Mouse (Mus musculus) stomach, embryonic 14.5 days (tissue): Measurements from ENCODE around the gene Nbea. TPM values are rescaled to one million over a fixed set of nuclear protein-coding genes. Genes with fewer than 3 reads are reported as not detected.

ENCODE experiments used
- ATAC-seq: fragments of 200-750 bp; cut with Nextera tagmentation; 2 replicates; pipeline ENCODE4 v1.8.0; 2017; ENCODE audit warnings: low read depth, moderate TSS enrichment; ENCODE audit not compliant: insufficient number of reproducible peaks, insufficient read depth, low FRiP score
- H3K27ac ChIP-seq: fragments of 300-500 bp; sonication (generic); 2 replicates; pipeline ENCODE4 v1.5.1; 2014; ENCODE audit warnings: mild to moderate bottlenecking, low read length, moderate library complexity, mixed read lengths
- H3K27me3 ChIP-seq: fragments of 300-500 bp; sonication (generic); 2 replicates; pipeline ENCODE4 v1.6.1; 2014; ENCODE audit warnings: low read length, control low read depth, mixed read lengths; ENCODE audit not compliant: control insufficient read depth, insufficient read depth
- H3K36me3 ChIP-seq: fragments of 300-500 bp; sonication (generic); 2 replicates; pipeline ENCODE4 v1.6.1; 2014; ENCODE audit warnings: mild to moderate bottlenecking, control low read depth, low read length, moderate library complexity, mixed read lengths; ENCODE audit not compliant: control insufficient read depth, insufficient read depth
- H3K4me1 ChIP-seq: fragments of 300-500 bp; sonication (generic); 2 replicates; pipeline ENCODE4 v1.6.1; 2014; ENCODE audit warnings: low read length, control low read depth, mixed read lengths; ENCODE audit not compliant: control insufficient read depth, insufficient read depth
- H3K4me2 ChIP-seq: fragments of 300-500 bp; sonication (generic); replicated peaks from 2 replicates; pipeline ENCODE4 v1.6.1; 2014; ENCODE audit warnings: low read depth, low read length, control low read depth
- H3K4me3 ChIP-seq: fragments of 300-500 bp; sonication (generic); 2 replicates; pipeline ENCODE4 v1.5.1; 2014; ENCODE audit warnings: low read depth, low read length, control low read depth
- H3K9ac ChIP-seq: fragments of 300-500 bp; sonication (generic); replicated peaks from 2 replicates; pipeline ENCODE4 v1.6.1; 2014; ENCODE audit warnings: low read depth, mild to moderate bottlenecking, control low read depth, low read length, moderate library complexity, mixed read lengths
- H3K9me3 ChIP-seq: fragments of 300-500 bp; sonication (generic); 2 replicates; pipeline ENCODE4 v1.6.1; 2016; ENCODE audit warnings: low read depth, low read length, control low read depth; ENCODE audit not compliant: control insufficient read depth
- WGBS: fragments of 180-500 bp; shearing (Covaris S2); extraction: QIAGEN DNeasy Blood & Tissue Kit; methylation state at CpG from one replicate; pipeline ENCODE4 v1.1.7; 2014; 5-methylcytosine and 5-hydroxymethylcytosine counted together
- polyA plus RNA-seq: library from polyadenylated mRNA; unstranded; fragments of >200 nt; fragmentation: Nextera tagmentation; extraction: Ambion mirVana; gene quantifications from 2 replicates; pipeline ENCODE4 v1.2.1, GENCODE M21; 2014

Nbea gene
- polyA plus RNA-seq, 1 experiment from 2014 or later: 22.1 TPM

DNA sequence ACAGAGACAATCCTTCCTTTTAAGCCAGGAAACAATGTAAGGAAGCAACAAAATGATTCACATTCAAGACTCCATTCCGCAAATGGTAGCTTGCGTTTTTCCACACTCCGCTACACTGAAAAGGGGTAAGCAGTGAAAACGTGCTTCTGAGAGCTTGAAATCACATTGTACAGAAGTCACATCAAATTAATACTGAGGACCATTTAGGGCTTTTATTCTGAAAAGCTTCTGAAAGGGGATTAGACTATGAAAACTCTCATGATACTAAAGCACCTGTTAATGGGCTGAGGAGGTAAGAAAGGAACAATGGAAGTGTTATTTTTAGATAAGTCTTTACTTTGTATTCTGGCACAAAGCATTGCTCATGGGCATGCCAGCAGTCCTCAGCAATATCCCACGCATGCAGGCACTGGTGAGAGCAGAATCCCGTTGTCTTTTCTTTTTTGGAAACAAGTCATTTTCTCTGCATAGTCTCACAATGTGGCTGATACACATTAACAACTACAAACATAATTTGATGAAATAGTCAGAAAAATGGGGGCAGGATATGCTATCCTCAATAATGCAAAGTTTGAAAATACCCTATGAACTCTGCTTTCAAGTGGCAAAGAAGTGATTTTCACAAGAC is 428.4 kb downstream of the Nbea start:
- no peaks in the 10 kb centered on the region for H3K4me1 ChIP-seq
- 78% methylated on average over 6 of the region's 6 CpGs for WGBS
- no peaks in the 10 kb centered on the region for H3K36me3 ChIP-seq
- no peak overlapping the region for H3K4me3 ChIP-seq
- no peak overlapping the region for H3K9ac ChIP-seq
- no peak for ATAC-seq
- no peaks in the 10 kb centered on the region for H3K27me3 ChIP-seq
- no peak overlapping the region for H3K4me2 ChIP-seq
- no peak overlapping the region for H3K27ac ChIP-seq
- H3K9me3 ChIP-seq: no peaks in the 10 kb centered on the region

DNA sequence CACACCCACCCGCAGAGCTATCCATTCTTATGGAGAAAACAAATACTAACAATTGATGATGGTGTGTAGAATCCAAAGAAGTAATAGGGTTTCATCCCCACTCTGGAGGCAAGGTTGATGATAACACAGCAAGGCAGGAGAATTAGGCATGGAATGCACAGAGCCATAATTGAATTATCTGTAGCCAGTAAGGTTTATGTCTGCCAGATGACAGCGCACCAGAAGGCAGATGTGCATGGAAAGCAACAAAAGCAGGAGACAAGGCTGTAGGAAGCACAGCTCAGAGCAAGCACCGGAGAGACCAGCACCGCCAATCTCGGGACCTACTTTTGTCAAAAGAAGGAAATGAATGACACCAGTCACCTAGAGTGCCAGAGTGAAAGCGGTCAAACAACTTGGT is 429.6 kb downstream of the Nbea start:
- Histone ChIP-seq H3K4me2 (no peak overlapping the region), H3K9me3 (no peaks in the 10 kb centered on the region), H3K27ac (no peak overlapping the region), H3K4me1 (no peaks in the 10 kb centered on the region), H3K9ac (no peak overlapping the region), H3K36me3 (no peaks in the 10 kb centered on the region), H3K4me3 (no peak overlapping the region), H3K27me3 (no peaks in the 10 kb centered on the region)
- no peak for ATAC-seq
- WGBS: 88% methylated on average over 6 of the region's 6 CpGs

DNA sequence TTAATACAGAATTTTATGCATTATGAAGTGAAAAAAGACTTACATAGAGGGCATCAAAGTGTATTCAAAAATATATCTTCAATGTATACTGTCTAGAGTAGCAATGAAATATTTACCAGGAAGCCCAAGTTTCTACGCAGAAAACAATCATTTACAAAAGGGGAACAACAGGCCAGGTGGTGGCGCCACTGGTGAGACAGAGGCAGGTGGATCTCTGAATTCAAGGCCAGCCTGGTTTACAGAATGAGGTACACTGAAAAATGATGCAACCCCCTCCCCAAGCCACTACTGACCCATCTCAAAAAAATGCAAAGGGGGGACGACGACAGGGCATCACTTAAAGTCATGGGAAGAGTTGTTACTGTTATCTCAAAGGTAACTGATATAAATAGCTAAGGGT is 430.9 kb downstream of the Nbea start:
- H3K9ac ChIP-seq: no peak overlapping the region
- no peaks in the 10 kb centered on the region for H3K27me3 ChIP-seq
- no peaks in the 10 kb centered on the region for H3K4me1 ChIP-seq
- 78% methylated on average over 4 of the region's 4 CpGs for WGBS
- no peak overlapping the region for H3K4me3 ChIP-seq
- H3K4me2 ChIP-seq: no peak overlapping the region
- H3K27ac ChIP-seq: no peak overlapping the region
- no peaks in the 10 kb centered on the region for H3K36me3 ChIP-seq
- no peaks in the 10 kb centered on the region for H3K9me3 ChIP-seq
- no peak for ATAC-seq

DNA sequence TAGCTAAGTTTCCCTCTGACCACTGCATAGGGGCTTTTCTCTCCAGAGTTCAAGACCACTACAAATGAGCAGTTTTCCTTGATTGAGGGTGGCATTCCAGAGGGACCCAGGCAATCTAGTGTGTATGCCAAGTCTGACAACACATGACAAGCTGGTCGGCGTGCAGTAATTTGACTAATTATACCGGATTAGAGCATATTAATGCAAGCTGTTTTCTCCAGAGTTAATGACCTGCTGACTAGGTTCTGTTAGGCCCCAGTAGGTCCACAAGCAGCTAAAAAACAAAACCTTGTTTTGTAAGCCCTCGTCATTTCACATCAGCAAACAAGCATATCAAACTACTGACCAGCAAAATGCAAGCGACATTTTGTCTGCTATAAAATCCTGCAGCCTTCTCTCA is 432.1 kb downstream of the Nbea start:
- Histone ChIP-seq H3K4me1 (no peaks in the 10 kb centered on the region), H3K27ac (no peak overlapping the region), H3K4me2 (no peak overlapping the region), H3K36me3 (no peaks in the 10 kb centered on the region), H3K9me3 (no peaks in the 10 kb centered on the region), H3K27me3 (no peaks in the 10 kb centered on the region), H3K4me3 (no peak overlapping the region), H3K9ac (no peak overlapping the region)
- no peak for ATAC-seq
- WGBS: 80% methylated on average over 5 of the region's 5 CpGs

DNA sequence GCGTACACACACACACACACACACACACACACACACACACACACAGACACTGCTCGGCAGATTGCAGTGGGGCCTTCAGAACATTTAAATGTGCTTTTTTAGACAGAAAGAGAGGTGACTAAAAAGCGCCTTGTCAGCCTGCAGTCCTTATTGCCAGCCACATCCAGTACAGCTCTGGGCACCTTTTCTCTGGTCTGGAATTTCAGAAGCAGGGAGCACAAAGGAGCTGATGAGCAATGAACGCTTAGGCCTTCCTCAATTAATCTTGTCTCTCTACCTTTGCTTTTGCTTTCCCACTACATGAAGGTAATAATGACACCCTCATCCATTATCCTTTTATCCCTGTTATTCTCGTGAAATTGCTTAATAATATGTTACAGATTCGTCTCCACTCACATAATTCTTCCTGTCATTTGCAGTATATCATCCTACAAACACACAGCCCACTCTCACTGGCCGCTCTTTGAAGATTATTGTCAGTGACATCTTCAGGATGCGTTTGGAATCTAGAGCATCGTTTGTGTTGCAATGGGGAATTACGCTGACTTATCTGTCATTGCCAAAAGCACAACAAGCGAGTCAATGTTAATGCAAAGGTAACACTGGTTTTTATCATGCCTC is 432.9 kb downstream of the Nbea start:
- Histone ChIP-seq H3K9me3 (no peaks in the 10 kb centered on the region), H3K4me3 (no peak overlapping the region), H3K9ac (no peak overlapping the region), H3K4me2 (no peak overlapping the region), H3K36me3 (no peaks in the 10 kb centered on the region), H3K4me1 (no peaks in the 10 kb centered on the region), H3K27me3 (no peaks in the 10 kb centered on the region), H3K27ac (no peak overlapping the region)
- no peak for ATAC-seq
- 60% methylated on average over 11 of the region's 11 CpGs for WGBS

GRCm38 (mm10) chr3:55743885-55744284 is 439.6 kb downstream of the Nbea start:
- Histone ChIP-seq H3K4me3 (no peak overlapping the region), H3K36me3 (no peaks in the 10 kb centered on the region), H3K27ac (no peak overlapping the region), H3K9me3 (no peaks in the 10 kb centered on the region), H3K4me2 (no peak overlapping the region), H3K27me3 (no peaks in the 10 kb centered on the region), H3K9ac (no peak overlapping the region), H3K4me1 (0 out of 2 replicates have a peak, but pooled peaks cover 2% of the 10 kb centered on the region)
- no peak for ATAC-seq
- WGBS: 80% methylated on average over 5 of the region's 5 CpGs

- no peaks in the 10 kb centered on the region for H3K27me3 ChIP-seq
- H3K9me3 ChIP-seq: no peaks in the 10 kb centered on the region
- H3K36me3 ChIP-seq: no peaks in the 10 kb centered on the region
- WGBS: 79% methylated on average over 4 of the region's 4 CpGs
- no peak overlapping the region for H3K4me2 ChIP-seq
- H3K9ac ChIP-seq: no peak overlapping the region
- 0 out of 2 replicates have a peak, but pooled peaks cover 2% of the 10 kb centered on the region for H3K4me1 ChIP-seq
- ATAC-seq: no peak
- no peak overlapping the region for H3K27ac ChIP-seq
- H3K4me3 ChIP-seq: no peak overlapping the region
Observed at GRCm38 (mm10) chr3:55742654-55743053, 440.8 kb downstream of the Nbea start.

DNA sequence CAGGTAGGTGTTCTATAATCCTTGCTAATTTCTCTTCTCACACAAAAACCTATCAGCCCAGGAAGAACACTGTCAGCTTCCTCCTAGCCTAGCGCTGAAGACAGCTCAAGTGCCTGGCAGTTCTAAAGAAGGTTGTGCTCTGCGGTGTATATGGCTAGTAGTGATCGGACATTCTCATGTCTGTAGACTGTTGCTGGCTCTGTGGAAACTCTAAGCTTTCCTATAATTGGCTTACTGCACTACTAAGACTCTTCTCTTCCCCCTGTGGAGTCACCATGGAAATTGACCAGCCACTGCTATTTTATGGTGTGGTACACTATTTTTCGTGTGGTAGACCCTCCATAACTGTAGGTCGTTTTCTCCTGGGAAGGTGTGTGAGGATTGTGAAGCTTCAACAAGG is 441.3 kb downstream of the Nbea start:
- H3K4me2 ChIP-seq: no peak overlapping the region
- no peaks in the 10 kb centered on the region for H3K27me3 ChIP-seq
- WGBS: 85% methylated on average over 5 of the region's 5 CpGs
- no peaks in the 10 kb centered on the region for H3K9me3 ChIP-seq
- no peak for ATAC-seq
- H3K4me3 ChIP-seq: no peak overlapping the region
- H3K36me3 ChIP-seq: no peaks in the 10 kb centered on the region
- no peak overlapping the region for H3K9ac ChIP-seq
- 0 out of 2 replicates have a peak, but pooled peaks cover 2% of the 10 kb centered on the region for H3K4me1 ChIP-seq
- no peak overlapping the region for H3K27ac ChIP-seq

DNA sequence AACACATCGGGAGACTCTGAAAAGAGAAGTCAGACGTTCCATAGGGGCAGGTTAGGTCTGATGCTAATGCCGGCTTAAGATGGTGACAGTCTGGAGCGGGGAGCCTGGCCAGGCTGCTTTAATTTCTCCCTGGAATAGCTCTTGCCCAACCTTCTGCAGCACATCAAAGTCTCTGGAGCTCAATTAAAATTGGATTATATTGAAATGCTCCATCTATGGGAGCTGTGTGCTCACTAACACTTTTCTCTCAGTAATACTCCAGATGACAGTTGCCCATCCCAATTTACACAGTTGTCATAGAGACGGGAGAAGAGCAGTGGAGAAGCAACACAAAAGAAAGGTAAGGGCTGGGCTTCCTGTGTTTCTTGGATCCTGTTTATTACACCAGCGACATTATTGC is 442.1 kb downstream of the Nbea start:
- ATAC-seq: no peak
- Histone ChIP-seq H3K9ac (no peak overlapping the region), H3K9me3 (no peaks in the 10 kb centered on the region), H3K4me1 (0 out of 2 replicates have a peak, but pooled peaks cover 2% of the 10 kb centered on the region), H3K27ac (no peak overlapping the region), H3K4me2 (no peak overlapping the region), H3K4me3 (no peak overlapping the region), H3K27me3 (no peaks in the 10 kb centered on the region), H3K36me3 (no peaks in the 10 kb centered on the region)
- 70% methylated on average over 6 of the region's 6 CpGs for WGBS
